Mouse (Mus musculus) limb, embryonic 12.5 days (tissue): ENCODE measurements around the gene Gm10477. TPM values are rescaled to one million over a fixed set of nuclear protein-coding genes. Genes with fewer than 3 reads are reported as not detected.
"Not testable (repeated sequence)": the region's sequence is repeated elsewhere in the genome, so short reads cannot be mapped to it uniquely, and the experiment has no call there.

Experiments
- ATAC-seq: fragments of 200-750 bp; cut with Nextera tagmentation; 2 replicates; pipeline ENCODE4 v1.8.0; 2017; ENCODE audit warnings: low read depth, moderate TSS enrichment; ENCODE audit not compliant: insufficient number of reproducible peaks, insufficient read depth, low FRiP score, low TSS enrichment
- H3K27ac ChIP-seq: fragments of 300-500 bp; sonication (generic); 2 replicates; pipeline ENCODE4 v1.5.1; 2016; ENCODE audit warnings: mild to moderate bottlenecking, moderate library complexity
- H3K27me3 ChIP-seq: fragments of 300-500 bp; sonication (generic); 2 replicates; pipeline ENCODE4 v1.6.1; 2016; ENCODE audit warnings: mild to moderate bottlenecking, moderate library complexity
- H3K36me3 ChIP-seq: fragments of 300-500 bp; sonication (generic); 2 replicates; pipeline ENCODE4 v1.6.1; 2016; ENCODE audit warnings: mild to moderate bottlenecking, moderate library complexity
- H3K4me1 ChIP-seq: fragments of 300-500 bp; sonication (generic); replicated peaks from 2 replicates; pipeline ENCODE4 v1.6.1; 2016
- H3K4me2 ChIP-seq: fragments of 300-500 bp; sonication (generic); 2 replicates; pipeline ENCODE4 v1.6.1; 2016; ENCODE audit warnings: mild to moderate bottlenecking, moderate library complexity
- H3K4me3 ChIP-seq: fragments of 300-500 bp; sonication (generic); replicated peaks from 2 replicates; pipeline ENCODE4 v1.5.1; 2016; ENCODE audit warnings: mild to moderate bottlenecking
- H3K9ac ChIP-seq: fragments of 300-500 bp; sonication (generic); replicated peaks from 2 replicates; pipeline ENCODE4 v1.6.1; 2016; ENCODE audit warnings: mild to moderate bottlenecking, moderate library complexity
- H3K9me3 ChIP-seq: fragments of 300-500 bp; sonication (generic); 2 replicates; pipeline ENCODE4 v1.6.1; 2016; ENCODE audit warnings: mild to moderate bottlenecking, moderate library complexity
- WGBS: fragments of 180-500 bp; shearing (Covaris S2); methylation state at CpG from one replicate; pipeline ENCODE4 v1.1.7; 2016; 5-methylcytosine and 5-hydroxymethylcytosine counted together
- polyA plus RNA-seq: library from polyadenylated mRNA; unstranded; fragments of >200 nt; fragmentation: Nextera tagmentation; extraction: Ambion mirVana; gene quantifications from 2 replicates; pipeline ENCODE4 v1.2.1, GENCODE M21; 2016

Gm10477 gene
- not detected in 2 replicates for polyA plus RNA-seq

GRCm38 (mm10) chrX:56524442-56524841 is at the start of gene Gm10477:
TSS of gene Gm10477 (plus strand) at chrX:56524742.
- not testable (repeated sequence) for H3K9me3 ChIP-seq, H3K36me3 ChIP-seq, H3K27me3 ChIP-seq, H3K9ac ChIP-seq, H3K4me3 ChIP-seq, H3K27ac ChIP-seq, H3K4me1 ChIP-seq, ATAC-seq, H3K4me2 ChIP-seq
- WGBS = 88% methylated on average over 6 of the region's 6 CpGs

DNA sequence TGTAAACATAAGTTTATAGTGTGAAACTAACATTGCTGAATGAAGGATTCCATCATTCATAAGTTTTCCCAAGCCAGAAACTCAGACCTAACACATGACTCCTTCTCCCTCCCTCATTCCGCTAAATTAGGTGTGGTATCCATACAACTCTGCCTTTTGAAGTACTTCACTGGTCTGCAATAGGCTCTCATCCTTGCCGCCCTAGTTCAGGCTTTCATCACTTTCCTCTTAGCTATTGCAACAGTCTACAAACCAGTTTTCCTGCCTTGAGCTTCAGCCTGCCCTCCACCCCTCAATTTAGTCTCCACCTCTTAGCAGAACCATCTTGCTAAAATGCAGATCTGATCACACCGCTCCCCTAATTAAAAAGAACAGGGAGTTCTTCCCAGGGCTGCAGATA is 47.0 kb upstream of the Gm10477 start:
- Histone ChIP-seq H3K36me3 (no peaks in the 10 kb centered on the region; the same call in 1 of the 2 replicates), H3K4me1 (no peaks in the 10 kb centered on the region), H3K4me3 (no peak overlapping the region), H3K27ac (no peak overlapping the region), H3K4me2 (no peak overlapping the region), H3K9me3 (no peaks in the 10 kb centered on the region), H3K9ac (no peak overlapping the region), H3K27me3 (no peaks in the 10 kb centered on the region)
- WGBS = 77% methylated on average over 3 of the region's 3 CpGs
- ATAC-seq = no peak

GRCm38 (mm10) chrX:56481906-56482305 is 42.6 kb upstream of the Gm10477 start:
- no peak for ATAC-seq
- H3K4me3 ChIP-seq = no peak overlapping the region
- no peak overlapping the region for H3K4me2 ChIP-seq
- H3K27me3 ChIP-seq = no peaks in the 10 kb centered on the region
- no peaks in the 10 kb centered on the region for H3K9me3 ChIP-seq
- peaks cover 5% of the 10 kb centered on the region; the same call in 1 of the 2 replicates for H3K36me3 ChIP-seq
- H3K4me1 ChIP-seq = no peaks in the 10 kb centered on the region
- H3K27ac ChIP-seq = no peak overlapping the region
- WGBS = 67% methylated on average over 3 of the region's 3 CpGs
- H3K9ac ChIP-seq = no peak overlapping the region

DNA sequence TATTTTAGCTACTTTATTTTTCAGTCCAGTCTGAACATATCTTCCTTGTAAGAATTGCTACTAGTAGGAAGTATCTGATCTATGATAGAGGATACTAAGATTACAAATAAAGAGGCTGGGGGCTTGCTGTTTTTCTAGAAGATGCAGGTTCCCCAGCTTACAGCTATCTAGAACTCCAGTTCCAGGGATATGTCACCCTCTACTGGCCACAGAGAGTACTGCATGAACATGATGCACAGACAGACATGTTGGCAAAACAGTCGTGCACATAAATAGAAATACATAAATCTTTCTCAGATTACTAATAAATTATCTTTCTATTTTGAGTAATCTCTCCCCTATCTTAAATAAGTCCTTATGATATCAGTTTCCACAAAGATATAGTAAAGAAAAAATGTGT is 34.8 kb upstream of the Gm10477 start:
- H3K4me1 ChIP-seq = no peaks in the 10 kb centered on the region

GRCm38 (mm10) chrX:56497241-56497640 is 27.3 kb upstream of the Gm10477 start:
- no peak overlapping the region for H3K4me2 ChIP-seq
- no peak overlapping the region for H3K27ac ChIP-seq
- ATAC-seq = no peak
- no peaks in the 10 kb centered on the region for H3K27me3 ChIP-seq
- H3K4me1 ChIP-seq = no peaks in the 10 kb centered on the region
- H3K9me3 ChIP-seq = no peaks in the 10 kb centered on the region
- no peak overlapping the region for H3K9ac ChIP-seq
- WGBS = 85% methylated on average over 7 of the region's 7 CpGs
- H3K36me3 ChIP-seq = peaks cover 9% of the 10 kb centered on the region; the same call in 1 of the 2 replicates
- H3K4me3 ChIP-seq = no peak overlapping the region

More for the DNA sequence above, 34.8 kb upstream of the Gm10477 start:
- no peak for ATAC-seq
- H3K9me3 ChIP-seq = no peaks in the 10 kb centered on the region
- WGBS = 15% methylated on average over 1 of the region's 1 CpGs
- no peak overlapping the region for H3K9ac ChIP-seq
- no peaks in the 10 kb centered on the region for H3K27me3 ChIP-seq
- no peak overlapping the region for H3K4me3 ChIP-seq
- no peak overlapping the region for H3K27ac ChIP-seq
- 0 out of 2 replicates have a peak, but pooled peaks cover 4% of the 10 kb centered on the region for H3K36me3 ChIP-seq
- H3K4me2 ChIP-seq = no peak overlapping the region

GRCm38 (mm10) chrX:56531266-56531665 is 6.7 kb downstream of the Gm10477 start:
- Histone ChIP-seq H3K36me3 (no peaks in the 10 kb centered on the region), H3K9me3 (no peaks in the 10 kb centered on the region), H3K27ac (no peak overlapping the region), H3K4me2 (no peak overlapping the region), H3K4me3 (no peak overlapping the region), H3K9ac (no peak overlapping the region), H3K27me3 (no peaks in the 10 kb centered on the region), H3K4me1 (no peaks in the 10 kb centered on the region)
- ATAC-seq = no peak
- WGBS = 7% methylated on average over 3 of the region's 3 CpGs

GRCm38 (mm10) chrX:56537162-56537561 is 12.6 kb downstream of the Gm10477 start:
- Histone ChIP-seq H3K27me3 (no peaks in the 10 kb centered on the region), H3K27ac (no peak overlapping the region), H3K36me3 (no peaks in the 10 kb centered on the region), H3K9me3 (no peaks in the 10 kb centered on the region), H3K9ac (no peak overlapping the region), H3K4me3 (no peak overlapping the region), H3K4me2 (no peak overlapping the region), H3K4me1 (no peaks in the 10 kb centered on the region)
- 59% methylated on average over 4 of the region's 4 CpGs for whole genome bisulfite sequencing
- ATAC-seq = no peak

- no peak for ATAC-seq
- Histone ChIP-seq H3K9ac (no peak within 1 kb of the TSS), H3K27ac (no peak within 1 kb of the TSS), H3K4me2 (no peak within 1 kb of the TSS), H3K9me3 (no peaks in the 10 kb centered on the region), H3K4me1 (no peaks in the 10 kb centered on the region), H3K27me3 (no peaks in the 10 kb centered on the region), H3K4me3 (no peak within 1 kb of the TSS), H3K36me3 (no peaks in the 10 kb centered on the region)
- WGBS = 88% methylated on average over 7 of the region's 7 CpGs
Observed at GRCm38 (mm10) chrX:56549506-56549905, 25.0 kb downstream of the Gm10477 start, which contains the start of gene Gm648. TSS of gene Gm648 (minus strand) at chrX:56549606.

DNA sequence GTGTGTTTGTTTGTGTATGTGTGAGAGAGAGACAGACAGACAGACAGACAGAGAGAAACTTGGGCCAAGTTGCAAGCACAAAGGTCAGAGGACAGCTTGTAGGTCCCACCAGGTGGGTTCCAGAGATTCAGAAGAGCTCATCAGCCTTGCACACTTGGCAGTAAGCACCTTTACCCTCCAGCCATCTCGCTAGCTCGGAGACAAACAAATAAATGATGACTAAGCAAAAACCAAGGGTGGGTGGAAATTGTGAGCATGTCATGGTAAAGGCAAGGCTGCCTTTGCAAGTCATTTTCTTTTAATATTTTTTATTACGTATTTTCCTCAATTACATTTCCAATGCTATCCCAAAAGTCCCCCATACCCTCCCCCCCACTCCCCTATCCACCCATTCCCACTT is 29.0 kb downstream of the Gm10477 start:
- Histone ChIP-seq H3K4me2 (no peak overlapping the region), H3K27ac (no peak overlapping the region), H3K4me3 (no peak overlapping the region), H3K27me3 (no peaks in the 10 kb centered on the region), H3K4me1 (no peaks in the 10 kb centered on the region), H3K36me3 (no peaks in the 10 kb centered on the region), H3K9ac (no peak overlapping the region), H3K9me3 (no peaks in the 10 kb centered on the region)
- no peak for ATAC-seq
- WGBS = 81% methylated on average over 3 of the region's 3 CpGs

DNA sequence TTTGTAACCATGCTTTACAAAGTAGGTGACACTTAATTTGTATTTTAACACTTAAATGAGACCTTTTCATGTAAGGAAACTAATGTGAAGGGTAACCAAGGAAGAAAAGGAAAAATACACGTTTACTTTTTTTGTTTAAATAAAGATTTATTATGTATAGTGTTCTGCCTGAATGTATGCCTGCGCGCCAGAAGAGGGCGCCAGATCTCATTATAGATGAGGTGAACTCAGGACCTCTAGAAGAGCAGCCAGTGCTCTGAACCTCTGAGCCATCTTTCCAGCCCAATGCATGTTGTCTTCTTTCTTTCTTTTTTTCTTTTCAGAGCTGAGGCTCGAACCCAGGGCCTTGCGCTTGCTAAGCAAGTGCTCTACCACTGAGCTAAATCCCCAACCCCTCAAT is 47.9 kb downstream of the Gm10477 start:
- Histone ChIP-seq H3K4me2 (no peak overlapping the region), H3K36me3 (no peaks in the 10 kb centered on the region), H3K4me3 (no peak overlapping the region), H3K9me3 (no peaks in the 10 kb centered on the region), H3K4me1 (no peaks in the 10 kb centered on the region), H3K27ac (no peak overlapping the region), H3K27me3 (no peaks in the 10 kb centered on the region), H3K9ac (no peak overlapping the region)
- WGBS = 24% methylated on average over 6 of the region's 6 CpGs
- ATAC-seq = no peak
